Mouse (Mus musculus): ENCODE measurements around the gene Acta1.
A peak's percentile ranks its signal among the peaks of the same experiment; 100 is the strongest.

Acta1 gene

DNA sequence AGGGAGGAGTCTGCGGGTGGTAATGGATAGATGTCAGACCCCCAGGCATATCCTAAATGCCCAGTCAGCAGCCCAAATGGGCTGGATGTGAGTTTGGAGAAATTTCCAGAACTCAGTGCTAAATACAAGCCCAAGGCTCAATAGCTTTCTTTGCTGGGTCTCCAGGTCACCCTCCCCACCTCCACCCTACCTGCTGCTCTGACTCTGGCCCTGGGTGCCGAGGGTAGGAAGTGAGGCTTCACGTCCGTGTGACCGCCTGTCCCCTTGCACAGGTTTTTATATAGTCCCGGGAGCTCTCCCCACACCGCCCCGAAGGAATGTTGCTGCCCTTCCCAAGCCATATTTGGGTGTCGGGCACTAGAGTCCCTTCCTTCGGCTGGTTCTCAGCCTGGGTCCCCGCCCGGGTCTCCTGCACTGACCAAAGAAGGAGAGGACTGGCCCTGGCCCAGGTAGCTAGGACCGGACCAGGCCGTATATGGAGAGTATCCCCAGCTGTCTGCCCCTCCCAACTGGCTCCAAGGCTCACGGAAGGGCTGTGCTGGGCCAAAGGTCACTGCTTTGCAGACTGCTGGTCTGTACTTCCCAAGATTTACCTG, at the start of gene Acta1:
TSS of gene Acta1 (minus strand) at position 250 of the 596 bp plus-strand sequence.
- no peak for DNase-seq (ENCODE audit: low spot score in 2 of 2)

DNA sequence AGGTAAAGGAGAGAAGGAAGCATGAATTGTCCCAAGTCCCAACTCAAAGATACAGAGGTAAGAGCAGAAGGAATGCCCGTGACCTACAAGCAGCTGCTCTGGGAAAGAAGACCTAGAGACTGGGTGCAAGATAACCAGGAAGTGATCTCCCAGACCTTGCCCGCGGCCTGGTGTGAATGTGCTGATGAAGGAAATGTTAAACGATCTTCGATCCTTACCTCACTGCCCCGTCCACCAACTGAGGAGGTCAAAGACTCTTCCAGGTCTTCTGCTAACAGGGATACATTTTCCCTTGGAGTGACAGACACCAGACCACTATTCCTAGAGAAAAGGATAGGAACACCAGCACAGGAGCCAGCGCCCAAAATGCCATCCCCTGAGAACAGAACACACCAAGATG, 34.5 kb upstream of the Acta1 start:
- DNase-seq (ENCODE audit: low spot score in 2 of 2), result no peak

DNA sequence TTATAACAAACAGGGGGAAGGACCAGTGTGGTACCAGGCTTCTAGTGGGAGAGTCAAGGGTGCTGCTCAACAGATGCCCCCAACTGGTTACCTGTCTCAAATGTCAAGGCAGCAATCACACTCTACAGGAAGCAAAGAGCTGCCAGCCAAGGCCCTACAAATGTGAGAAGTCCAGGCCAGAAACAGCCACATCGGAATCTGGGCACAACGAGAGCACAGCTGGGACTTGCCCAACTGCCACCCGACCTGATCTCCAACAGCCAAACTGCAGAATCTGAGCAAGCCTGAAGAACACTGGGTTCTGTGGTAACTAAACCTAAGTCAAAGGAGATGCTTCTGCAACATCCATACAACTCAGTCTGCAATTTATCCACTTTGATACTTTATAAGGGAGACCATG, 31.1 kb upstream of the Acta1 start:
- no peak for DNase-seq (ENCODE audit: low spot score in 2 of 2)

DNA sequence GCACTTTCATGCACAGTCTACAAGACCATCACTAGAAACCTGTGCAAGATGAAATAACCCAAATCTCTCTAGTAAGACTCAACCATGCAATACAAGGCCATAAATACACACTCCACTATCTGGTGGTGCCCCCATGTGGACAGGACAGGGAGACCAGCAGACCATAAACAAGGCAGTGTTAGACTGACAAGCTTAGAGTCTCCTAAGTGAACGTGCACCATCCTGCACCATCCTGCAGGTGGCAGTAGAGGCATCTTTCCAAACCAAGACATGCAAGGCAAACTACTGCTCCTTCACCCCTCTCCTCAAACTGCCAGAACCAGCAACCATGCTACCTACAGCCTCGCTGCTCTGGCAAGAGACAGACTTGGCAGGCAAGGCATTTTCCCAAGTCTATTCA, 30.2 kb upstream of the Acta1 start:
- DNase-seq (ENCODE audit: low spot score in 2 of 2), result peak; percentile 75 to 82

DNA sequence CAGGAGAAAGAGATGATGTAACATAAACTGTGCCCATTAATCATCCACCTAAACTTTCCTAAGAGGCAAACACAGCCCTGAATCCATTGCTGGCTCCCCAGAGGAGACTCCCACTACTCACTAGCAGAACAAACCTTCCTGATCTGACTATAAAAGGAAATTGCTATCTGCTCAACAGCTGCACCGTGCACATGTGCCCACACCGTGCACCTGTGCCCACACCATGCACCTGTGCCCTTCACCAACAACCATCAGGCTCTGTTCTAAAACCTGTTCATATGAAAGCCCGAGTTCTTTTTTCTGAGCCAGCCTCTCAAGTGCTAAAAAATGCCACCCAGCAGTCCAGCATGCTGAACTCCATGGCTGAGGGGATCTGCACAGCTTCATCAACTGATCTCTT, 20.1 kb upstream of the Acta1 start:
- no peak for DNase-seq (ENCODE audit: low spot score in 2 of 2)

DNA sequence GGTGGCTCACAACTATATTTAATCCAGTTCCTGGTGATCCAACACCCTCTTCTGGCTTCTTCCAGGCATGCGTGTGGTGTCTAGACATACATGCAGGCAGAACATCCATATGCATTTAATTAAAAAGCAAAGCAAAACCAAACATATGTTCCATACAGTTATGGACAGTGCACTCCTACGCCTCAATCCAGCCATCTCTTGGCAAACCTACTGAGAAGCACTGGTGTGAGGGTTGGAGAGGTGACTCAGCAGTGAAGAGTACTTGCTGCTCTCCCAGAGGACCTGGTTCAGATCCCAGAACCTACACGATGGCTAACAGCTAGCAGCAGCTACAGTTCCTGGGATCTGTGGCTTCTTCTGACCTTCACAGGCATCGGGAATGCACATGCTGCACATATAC, 17.7 kb upstream of the Acta1 start:
- DNase-seq (ENCODE audit: low spot score in 2 of 2), result no peak

DNA sequence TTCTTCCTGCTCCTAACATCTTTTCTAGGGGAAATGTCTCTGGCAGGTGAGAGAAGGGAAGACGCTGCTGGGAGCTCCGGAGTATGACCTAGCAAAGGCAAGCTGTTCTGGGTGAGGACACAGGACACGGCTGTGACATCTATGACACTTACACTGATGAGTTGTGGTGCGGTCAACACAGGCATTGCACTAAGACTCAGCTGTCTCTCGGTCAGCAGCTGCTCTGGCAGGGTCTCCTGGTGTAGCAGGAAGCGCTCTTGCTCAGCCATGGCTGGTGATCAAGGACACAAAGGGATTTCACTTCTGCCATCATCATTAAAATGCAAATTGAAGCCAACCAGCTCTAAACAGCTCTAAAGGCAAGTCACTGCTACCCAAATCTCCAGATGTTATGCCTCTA, 13.1 kb upstream of the Acta1 start:
- no peak for DNase-seq (ENCODE audit: low spot score in 2 of 2)

DNA sequence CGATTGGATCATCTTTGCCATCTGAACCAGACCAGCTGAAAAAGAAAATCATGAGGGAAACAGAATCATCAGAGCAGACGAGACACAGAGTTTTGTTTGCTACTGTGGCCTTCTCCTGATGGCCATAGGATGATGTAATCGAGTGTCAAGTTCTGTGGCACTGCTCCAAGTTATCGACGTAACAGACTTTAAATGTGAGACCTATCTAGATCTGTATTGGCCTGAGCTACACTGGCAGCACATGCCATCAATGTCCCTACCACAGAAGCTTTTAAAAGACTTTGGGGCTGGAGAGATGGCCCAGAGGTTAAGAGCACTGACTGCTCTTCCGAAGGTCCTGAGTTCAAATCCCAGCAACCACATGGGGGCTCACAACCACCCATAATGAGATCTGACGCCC, 8.1 kb upstream of the Acta1 start:
- no peak for DNase-seq (ENCODE audit: low spot score in 2 of 2)

DNA sequence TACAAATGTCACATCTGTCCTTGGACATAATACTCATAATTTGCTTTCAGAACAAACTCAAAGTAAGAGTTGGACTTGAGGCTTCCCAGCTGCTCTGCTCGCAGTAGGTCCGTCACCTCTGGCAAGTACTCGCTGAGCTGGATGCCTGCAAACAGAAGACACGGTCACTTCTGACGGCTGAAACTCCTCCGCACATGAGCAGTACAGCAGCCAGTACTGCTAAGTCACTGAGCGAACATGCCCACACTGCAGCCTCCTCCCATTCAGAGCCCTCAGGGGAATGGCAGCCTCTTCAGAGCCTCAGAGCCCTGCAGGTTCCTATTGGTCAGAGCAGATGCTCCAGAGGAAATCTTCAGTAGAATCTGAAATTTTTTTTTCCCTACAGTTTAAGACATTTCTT, 4.8 kb upstream of the Acta1 start:
- DNase-seq (ENCODE audit: low spot score in 2 of 2), result no peak

DNA sequence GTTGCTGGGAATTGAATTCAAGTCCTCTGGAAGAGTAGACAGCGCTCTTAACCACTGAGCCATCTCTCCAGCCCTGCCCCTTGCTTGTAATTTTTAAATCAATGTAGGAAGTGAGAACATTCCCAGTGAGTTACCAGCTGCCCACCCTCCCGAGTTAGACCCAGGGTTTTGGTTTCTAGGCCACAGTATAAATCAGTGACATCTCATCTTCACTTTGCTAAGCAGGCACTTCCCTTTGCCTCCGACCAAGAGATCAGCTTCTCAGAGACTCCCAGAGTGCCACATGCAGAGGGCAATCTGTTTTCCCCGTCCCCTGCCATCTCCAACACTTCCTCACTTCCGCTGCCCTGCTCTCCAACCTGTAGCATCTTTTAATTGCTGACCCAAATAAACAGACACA, 4.0 kb upstream of the Acta1 start:
- no peak for DNase-seq (ENCODE audit: low spot score in 2 of 2)

DNA sequence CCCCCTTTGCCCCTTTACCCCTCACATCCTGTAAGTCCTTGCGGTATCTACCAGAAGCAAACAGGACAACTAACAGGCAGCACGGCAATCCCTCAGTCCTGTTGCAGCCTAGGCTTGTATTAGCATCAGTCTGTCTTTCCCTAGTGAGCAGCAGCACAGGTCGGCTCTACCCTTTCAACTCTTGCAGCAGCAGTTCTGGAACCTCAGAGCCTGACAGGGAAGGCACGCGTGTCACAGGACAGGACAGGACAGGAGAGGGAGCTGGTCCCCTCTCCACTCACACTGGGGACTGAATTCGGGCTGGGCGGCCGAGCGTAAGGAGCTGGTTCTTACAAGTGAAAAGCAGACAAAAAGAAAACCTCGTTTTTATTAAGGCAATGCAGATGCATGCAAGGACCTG, 2.2 kb upstream of the Acta1 start:
- no peak for DNase-seq (ENCODE audit: low spot score in 2 of 2)

DNA sequence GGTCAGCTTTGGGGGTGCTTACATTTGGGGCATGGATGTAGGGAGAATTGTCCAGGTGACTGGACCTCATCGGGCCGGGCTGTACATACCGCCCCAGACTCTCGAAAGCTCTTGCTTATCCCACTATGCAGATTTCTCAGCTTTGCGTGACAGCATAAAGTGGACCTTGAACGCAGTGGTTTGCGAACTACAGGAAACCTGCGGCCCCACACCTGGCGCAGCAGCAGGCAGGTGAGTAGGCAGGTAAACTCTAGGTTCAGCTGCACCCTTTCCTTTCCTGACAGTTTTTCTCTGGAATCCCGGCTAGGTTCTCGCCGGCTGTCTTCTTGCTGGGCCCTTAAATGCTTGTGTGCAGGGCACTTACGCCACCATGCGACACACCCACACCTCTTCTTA, 1.8 kb upstream of the Acta1 start:
- no peak for DNase-seq (ENCODE audit: low spot score in 2 of 2)

DNA sequence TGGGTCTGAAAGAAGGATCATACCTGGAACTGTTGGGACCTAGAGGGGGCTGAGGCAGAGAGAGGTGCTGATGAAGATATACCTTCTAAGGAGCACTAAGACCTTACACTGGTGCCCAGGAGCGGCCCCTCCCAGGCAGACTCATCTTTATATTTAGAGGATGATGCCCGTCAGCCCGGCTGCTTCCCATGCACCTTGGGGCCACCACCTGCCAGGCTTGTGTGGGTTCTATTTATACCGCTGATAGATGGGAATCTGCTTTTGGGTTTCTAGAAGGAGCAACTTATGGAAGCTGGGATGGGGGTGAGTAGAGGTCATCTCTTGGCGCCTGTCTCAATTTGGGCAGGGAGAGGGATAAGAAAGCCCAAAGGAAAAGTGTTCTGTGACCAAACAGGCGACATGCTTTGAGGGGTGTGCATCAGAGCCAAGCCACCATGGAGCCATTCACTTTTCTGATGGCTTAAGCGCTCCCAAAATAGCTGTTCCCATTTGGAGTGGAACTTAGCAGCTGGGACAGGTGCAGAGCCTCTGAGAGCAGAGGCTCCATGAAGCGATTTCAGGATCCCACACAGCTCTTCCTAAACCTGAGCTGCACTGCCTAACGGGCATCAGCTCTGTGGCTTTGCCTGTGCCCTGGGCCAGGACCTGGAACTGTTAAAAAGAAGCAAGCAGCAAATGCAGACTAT, 1.3 kb upstream of the Acta1 start:
- DNase-seq (ENCODE audit: low spot score in 2 of 2), result no peak

DNA sequence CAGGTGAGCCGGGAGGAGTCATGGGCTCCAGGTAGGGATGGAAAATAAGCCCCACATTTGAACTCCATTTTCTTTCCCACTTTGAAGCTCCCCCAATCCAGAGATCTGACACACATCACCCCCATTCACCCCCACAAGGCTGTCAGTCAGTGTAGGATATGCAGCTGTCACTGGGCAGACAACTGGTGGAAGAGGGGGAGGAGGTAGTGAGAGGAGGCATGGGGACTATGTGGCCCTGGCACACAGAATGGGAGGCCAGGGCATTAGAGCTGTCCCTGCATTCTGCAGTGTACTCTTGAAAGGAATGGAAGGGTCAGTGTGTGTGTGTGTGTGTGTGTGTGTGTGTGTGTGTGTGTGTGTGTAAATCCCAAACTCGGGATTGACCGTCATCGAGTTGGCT, 679 bp upstream of the Acta1 start:
- no peak for DNase-seq (ENCODE audit: low spot score in 2 of 2)

DNA sequence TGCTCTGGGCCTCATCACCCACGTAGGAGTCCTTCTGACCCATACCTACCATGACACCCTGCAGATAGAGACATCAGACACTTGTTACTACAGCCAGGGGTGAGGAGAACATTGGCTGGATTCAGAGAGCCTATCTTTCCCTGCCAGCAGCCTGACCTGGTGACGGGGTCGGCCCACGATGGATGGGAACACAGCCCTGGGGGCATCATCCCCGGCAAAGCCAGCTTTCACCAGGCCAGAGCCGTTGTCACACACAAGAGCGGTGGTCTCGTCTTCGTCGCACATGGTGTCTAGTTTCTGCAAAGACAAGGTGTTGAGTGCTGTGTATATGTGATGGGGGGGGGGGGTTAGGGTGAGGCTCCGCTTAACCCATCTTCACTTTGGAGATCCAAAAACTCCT, 1.1 kb downstream of the Acta1 start:
- DNase-seq (ENCODE audit: low spot score in 2 of 2), result no peak

DNA sequence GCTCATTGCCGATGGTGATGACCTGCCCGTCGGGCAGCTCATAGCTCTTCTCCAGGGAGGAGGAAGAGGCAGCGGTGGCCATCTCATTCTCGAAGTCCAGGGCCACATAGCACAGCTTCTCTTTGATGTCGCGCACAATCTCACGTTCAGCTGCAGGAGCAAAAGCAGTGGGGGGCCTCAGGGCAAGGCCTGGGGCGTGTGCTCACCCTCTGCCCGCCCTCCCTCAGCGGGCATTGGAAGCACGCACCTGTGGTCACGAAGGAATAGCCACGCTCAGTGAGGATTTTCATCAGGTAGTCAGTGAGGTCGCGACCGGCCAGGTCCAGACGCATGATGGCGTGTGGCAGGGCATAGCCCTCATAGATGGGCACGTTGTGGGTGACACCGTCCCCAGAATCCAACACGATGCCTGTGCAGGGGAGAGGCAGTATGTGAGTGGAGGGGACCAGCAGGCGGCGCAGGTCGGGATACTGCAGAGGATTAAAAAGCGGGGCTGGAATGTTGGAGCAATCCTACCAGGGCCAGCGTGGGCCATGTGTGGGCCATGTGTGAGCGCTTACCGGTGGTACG, 1.9 kb downstream of the Acta1 start:
- no peak for DNase-seq (ENCODE audit: low spot score in 2 of 2)

DNA sequence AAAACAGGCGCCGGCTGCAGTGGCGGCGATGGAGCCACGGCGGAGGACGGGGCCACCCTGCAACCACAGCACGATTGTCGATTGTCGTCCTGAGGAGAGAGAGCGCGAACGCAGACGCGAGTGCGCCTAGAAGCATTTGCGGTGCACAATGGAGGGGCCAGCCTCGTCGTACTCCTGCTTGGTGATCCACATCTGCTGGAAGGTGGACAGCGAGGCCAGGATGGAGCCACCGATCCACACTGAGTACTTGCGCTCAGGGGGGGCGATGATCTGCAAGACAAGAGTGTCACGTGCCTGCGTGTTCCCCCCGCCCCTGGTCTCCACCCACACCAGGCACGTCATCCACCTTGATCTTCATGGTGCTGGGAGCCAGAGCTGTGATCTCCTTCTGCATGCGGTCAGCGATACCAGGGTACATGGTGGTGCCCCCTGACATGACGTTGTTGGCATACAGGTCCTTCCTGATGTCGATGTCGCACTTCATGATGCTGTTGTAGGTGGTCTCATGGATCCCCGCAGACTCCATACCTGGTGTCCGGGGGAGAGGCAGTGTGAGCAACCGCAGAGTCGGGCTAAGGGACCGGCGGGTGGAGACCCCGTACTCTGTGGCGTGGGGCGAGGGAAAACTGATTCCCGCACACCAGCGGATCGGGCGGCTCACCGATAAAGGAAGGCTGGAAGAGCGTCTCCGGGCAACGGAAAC, 2.5 kb downstream of the Acta1 start:
- DNase-seq (ENCODE audit: low spot score in 2 of 2), result no peak

DNA sequence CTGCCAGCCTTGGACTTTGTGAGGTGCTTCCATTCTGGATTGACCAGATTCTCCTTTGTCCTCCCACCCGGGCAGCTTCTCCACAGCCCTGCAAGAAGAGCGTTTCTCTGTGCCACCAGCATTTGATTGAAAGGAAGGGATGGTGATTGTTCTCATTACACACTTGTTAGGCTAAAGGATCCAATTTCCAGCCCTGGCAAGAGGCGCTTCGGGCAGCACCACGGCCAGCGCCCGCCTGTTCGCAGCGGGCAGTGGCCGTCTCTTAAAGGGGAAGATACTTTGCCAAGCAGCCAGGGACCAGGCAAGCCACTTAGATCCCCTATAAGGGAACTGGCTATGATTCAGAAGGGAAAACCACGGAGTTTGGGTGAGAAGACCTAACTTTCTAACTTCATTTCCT, 3.3 kb downstream of the Acta1 start:
- no peak for DNase-seq (ENCODE audit: low spot score in 2 of 2)

DNA sequence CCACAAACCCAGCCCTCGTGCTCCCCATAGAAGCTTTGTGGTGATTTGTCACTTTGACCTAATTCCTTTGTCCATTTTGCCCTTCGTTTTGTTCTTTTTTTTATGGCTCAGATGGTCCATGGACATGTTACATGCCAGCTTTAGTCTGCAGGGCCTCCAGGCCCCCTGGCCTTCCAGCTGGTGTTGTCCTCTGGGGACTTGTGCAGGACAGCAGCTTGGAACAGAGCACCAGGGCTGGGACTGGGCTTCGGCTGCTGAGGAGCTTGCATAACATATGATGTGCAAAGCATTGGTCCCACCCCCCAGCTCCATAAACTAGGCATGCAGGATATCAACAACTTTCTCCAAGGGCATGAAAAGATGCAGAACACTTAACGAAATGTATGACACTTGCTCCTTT, 4.8 kb downstream of the Acta1 start:
- DNase-seq (ENCODE audit: low spot score in 2 of 2), result no peak

DNA sequence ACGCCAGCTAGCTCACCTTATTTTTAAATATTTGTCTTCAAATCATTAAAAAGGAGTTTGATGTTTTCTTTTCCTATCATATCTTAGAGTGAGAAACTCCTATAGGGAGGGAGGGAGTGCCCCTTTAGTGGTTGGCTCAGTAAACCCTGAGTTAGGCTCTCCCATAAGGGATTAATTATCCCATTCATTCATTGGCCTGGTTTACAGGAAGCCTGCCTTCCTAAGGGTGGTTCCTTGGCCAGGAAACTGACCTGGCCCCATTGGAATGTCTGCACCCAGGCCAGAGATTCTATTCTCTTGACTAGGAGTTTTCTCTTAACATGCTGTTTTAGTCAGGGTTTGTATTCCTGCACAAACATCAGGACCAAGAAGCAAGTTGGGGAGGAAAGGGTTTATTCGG, 6.6 kb downstream of the Acta1 start:
- DNase-seq (ENCODE audit: low spot score in 2 of 2), result no peak

DNA sequence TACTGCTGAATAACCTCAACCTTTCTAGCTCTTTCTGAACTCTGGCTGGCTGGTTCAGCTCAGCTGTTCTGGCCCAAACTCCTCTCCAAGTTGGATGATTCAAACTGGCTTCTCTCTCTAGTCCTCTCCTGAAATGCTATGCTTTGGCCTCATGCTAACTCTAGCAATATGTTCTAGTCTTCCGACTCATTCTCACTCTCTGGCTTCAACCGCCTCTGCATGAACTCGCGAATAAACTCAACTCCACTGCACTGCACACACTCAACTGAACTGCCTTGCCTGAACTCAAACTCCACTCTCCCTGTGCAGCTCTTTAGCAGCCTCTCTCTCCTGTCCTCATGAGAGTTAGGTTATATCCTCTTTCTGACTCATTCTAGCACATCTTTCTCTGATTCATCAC, 7.4 kb downstream of the Acta1 start:
- no peak for DNase-seq (ENCODE audit: low spot score in 2 of 2)

DNA sequence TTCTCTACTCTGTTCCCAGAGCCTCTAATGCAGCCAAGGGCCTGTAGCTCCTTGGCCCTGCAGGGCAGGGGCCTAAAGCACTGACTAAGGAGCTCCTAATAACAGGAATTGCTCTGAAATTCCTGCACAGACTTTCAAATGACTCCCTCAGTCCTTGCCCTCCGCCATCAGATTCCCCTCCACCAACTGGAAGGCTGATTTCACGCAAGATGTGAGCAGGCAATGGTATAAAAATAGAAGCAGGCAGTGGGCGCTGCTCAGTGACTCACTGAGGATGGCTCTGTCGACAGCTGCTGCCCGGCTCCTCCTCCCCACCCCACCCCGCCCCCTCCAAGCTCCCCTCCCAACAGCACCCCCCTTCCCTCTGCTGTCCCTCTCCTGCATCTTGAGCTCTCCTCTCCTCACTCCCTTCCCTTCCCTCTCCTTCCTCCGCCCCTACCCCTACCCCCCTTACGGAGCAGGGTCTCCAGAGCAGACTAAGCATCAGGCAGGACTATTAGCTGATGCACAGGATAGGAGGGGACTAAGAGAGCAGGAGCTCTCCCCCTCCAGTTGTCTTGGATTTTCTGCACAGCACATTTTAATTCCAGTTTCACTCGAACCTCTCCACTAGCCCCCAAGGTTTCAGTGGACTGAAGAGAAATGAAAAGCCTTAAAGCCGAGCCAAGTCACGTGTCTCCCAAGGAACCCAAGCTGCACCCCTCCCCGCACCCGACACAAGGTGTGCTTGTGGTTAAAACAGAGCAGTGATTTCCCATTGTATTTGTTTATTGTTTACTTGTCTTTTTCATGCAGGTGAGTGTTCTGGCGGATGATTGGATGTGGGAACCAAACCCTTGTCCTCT, 9.6 kb downstream of the Acta1 start:
- DNase-seq (ENCODE audit: low spot score in 2 of 2), result no peak
